Mouse (Mus musculus) bone marrow macrophage, adult 2 months (primary cell): Measurements from ENCODE around the gene Hsd11b2.

Source experiments
- CTCF ChIP-seq: IDR thresholded peaks from 2 replicates; pipeline ENCODE4 v1.5.1; 2012; ENCODE audit warnings: low read depth, mild to moderate bottlenecking, low read length, moderate library complexity
- POLR2A ChIP-seq: IDR thresholded peaks from 2 replicates; pipeline ENCODE4 v1.6.1; 2012; ENCODE audit warnings: mild to moderate bottlenecking, low read depth, low read length, borderline replicate concordance

- TF ChIP-seq CTCF, result no peak
- no peak for TF ChIP-seq POLR2A
Measured at GRCm38 (mm10) chr8:105562863-105563262, 44.3 kb downstream of the Hsd11b2 start.
